Mouse (Mus musculus) spleen, adult 2 months (tissue): ENCODE results near the gene Pom121l2. TPM values are rescaled to one million over a fixed set of nuclear protein-coding genes. Genes with fewer than 3 reads are reported as not detected.

Source experiments
- DNase-seq, 2 experiments: peaks; one replicate each; pipeline versions ENCODE4 v3.0.0 to v3.0.0-alpha.2; 2012 to 2021; ENCODE audit warnings: low spot score in 2 of 2, low read depth in 1 of 2
- H3K27ac ChIP-seq: fragments of 200-500 bp; 2 replicates; pipeline ENCODE4 v1.5.1; 2012; ENCODE audit warnings: low read length, inconsistent platforms; ENCODE audit not compliant: insufficient read depth
- H3K27me3 ChIP-seq: fragments of 200-500 bp; 2 replicates; pipeline ENCODE4 v1.6.1; 2012; ENCODE audit warnings: mild to moderate bottlenecking, moderate library complexity, low read length, inconsistent platforms; ENCODE audit not compliant: control insufficient read depth, insufficient read depth
- H3K36me3 ChIP-seq: fragments of 200-500 bp; 2 replicates; pipeline ENCODE4 v1.6.1; 2012; ENCODE audit warnings: mild to moderate bottlenecking, low read length, inconsistent platforms; ENCODE audit not compliant: control insufficient read depth, insufficient read depth
- H3K4me1 ChIP-seq: fragments of 200-500 bp; 2 replicates; pipeline ENCODE4 v1.6.1; 2011; ENCODE audit warnings: inconsistent platforms; ENCODE audit not compliant: control insufficient read depth, insufficient read depth, insufficient read length
- H3K4me3 ChIP-seq: fragments of 200-500 bp; 2 replicates; pipeline ENCODE4 v1.5.1; 2011; ENCODE audit warnings: mild to moderate bottlenecking, inconsistent platforms; ENCODE audit not compliant: insufficient read depth, insufficient read length; ENCODE audit errors: extremely low read depth
- CTCF ChIP-seq: fragments of 200-500 bp; IDR thresholded peaks from 2 replicates; pipeline ENCODE4 v1.5.1; 2011; ENCODE audit warnings: mild to moderate bottlenecking, inconsistent platforms; ENCODE audit not compliant: insufficient read depth, insufficient read length, insufficient replicate concordance; ENCODE audit errors: extremely low read depth
- POLR2A ChIP-seq: fragments of 200-500 bp; IDR thresholded peaks from 2 replicates; pipeline ENCODE4 v1.6.1; 2011; ENCODE audit warnings: low read depth, low read length, inconsistent platforms
- WGBS: fragments of 180-500 bp; shearing (Covaris S2); methylation state at CpG from one replicate; pipeline ENCODE4 v1.1.7; 2018; 5-methylcytosine and 5-hydroxymethylcytosine counted together
- polyA plus RNA-seq: library from polyadenylated mRNA; depleted of rRNA; stranded (reverse); fragments of >200 nt; gene quantifications from 2 replicates; pipeline ENCODE4 v1.2.3, GENCODE M21; 2012; rRNA removed

Gene Pom121l2
- polyA plus RNA-seq: not detected in 2 replicates

DNA sequence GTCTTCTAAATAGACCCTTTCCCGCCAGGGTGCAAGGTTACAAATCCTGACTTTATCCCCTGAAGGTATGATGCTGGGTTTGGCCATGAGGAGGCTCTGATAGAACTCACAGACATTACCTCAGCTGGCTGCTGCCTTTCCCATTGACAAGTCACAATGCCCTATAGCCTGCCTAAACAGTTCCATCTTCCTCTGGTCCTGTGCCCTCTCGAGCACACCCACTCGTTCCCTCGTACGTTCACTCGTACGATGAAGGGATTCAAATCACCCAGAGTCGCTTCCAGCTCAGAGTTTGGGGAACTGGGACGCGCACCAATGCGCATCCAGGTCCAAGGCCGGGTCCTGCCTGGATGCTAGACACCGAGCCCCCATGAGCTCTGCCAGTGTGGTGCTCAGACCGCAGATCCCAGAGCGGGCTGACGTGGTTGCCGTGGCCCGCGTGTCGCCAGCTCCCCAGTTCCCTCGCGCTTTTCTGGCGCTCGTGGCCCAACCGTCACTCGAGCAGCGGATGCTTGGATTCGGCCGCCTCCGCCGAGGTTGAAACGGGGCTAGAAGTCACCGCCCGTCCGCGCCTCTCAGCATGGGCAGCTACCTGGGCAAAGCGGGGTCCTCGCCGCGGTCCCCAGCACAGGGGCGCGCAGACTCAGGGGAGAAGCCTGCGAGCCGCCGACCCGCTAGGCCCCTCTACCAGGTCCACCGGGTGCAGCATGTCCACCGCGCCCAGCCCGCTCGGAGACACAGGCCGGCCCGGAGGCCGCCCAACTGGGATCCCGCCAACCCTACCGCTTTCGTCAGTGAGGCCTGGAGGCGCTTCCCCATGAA is at the start of gene Pom121l2:
TSS of gene Pom121l2 (plus strand) at position 214 of the 822 bp plus-strand sequence.
- WGBS: 4% methylated on average over 58 of the region's 58 CpGs
- TF ChIP-seq CTCF (no peak), POLR2A (no peak)
- H3K36me3 ChIP-seq: no peaks in the 10 kb centered on the region
- H3K27ac ChIP-seq: no peak within 1 kb of the TSS
- H3K4me3 ChIP-seq: peak within 1 kb of the TSS; percentile 48; the same call in 1 of the 2 replicates
- DNase-seq: no peak
- peaks cover 11% of the 10 kb centered on the region for H3K4me1 ChIP-seq
- peaks cover 6% of the 10 kb centered on the region for H3K27me3 ChIP-seq

DNA sequence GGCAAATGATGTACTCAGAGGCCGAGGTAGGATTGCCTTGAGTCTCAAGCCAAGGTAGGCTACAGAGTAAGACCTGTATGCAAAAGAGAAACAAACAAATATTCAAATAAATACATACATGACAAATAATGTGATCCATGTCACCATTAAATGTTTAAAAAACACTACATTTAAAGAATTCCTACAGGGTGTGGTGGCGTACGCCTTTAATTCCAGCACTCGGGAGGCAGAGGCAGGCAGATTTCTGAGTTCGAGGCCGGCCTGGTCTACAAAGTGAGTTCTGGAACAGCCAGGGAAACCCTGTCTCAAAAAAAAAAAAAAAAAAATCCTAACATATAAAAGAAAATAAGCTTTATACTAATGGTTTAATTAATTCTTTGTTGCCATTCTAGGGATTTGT is 49.3 kb upstream of the Pom121l2 start:
- no peak for DNase-seq
- H3K36me3 ChIP-seq: no peaks in the 10 kb centered on the region
- no peak overlapping the region for H3K27ac ChIP-seq
- 90% methylated on average over 6 of the region's 6 CpGs for WGBS
- no peak overlapping the region for H3K4me3 ChIP-seq
- H3K4me1 ChIP-seq: peaks cover 2% of the 10 kb centered on the region; the same call in 1 of the 2 replicates
- no peak for TF ChIP-seq CTCF
- no peak for TF ChIP-seq POLR2A
- H3K27me3 ChIP-seq: no peaks in the 10 kb centered on the region

DNA sequence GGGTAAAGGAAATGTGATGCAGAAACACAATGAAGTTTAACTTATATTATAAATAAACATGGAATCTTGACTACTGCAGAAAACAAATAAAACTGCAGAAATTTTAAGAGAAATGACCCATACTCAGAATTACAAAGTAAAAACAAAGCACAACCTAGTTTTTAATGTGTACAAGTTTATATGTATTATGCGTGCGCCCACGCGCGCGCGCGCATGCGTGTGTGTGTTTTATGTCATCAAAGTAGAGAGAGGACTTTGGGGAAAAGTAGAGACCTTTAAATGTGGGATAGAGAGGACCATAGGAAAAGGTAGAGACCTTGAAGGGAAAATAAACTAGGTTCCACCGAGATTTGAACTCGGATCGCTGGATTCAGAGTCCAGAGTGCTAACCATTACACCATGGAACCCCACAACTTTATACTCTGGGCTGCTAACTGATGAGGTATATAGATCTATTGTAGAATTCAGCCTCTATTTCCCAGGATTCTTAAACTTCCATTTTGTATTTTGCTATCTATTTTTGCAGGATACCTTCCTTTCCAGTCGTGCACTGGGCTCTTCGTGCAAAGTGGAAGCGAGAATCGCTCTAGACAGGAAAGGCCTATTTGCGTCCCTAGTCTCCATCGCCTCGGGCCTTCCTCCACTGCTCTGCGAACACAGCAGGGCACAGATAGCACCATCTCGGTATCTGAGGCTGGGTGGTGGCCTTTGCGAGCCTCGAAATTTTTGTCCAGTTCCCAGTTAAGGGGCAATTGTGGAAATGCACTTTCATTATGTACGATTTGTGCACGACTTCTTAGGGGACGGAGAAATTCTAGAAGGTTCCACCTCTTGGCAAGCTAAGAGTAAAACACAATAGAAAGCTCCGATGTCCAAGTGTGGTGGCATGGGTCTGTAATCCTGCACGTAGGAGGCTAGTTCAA is 47.1 kb upstream of the Pom121l2 start:
- no peaks in the 10 kb centered on the region for H3K27me3 ChIP-seq
- DNase-seq: no peak
- H3K4me1 ChIP-seq: peaks cover 2% of the 10 kb centered on the region; the same call in 1 of the 2 replicates
- no peak overlapping the region for H3K4me3 ChIP-seq
- H3K36me3 ChIP-seq: no peaks in the 10 kb centered on the region
- TF ChIP-seq POLR2A (no peak), CTCF (no peak)
- 83% methylated on average over 28 of the region's 28 CpGs for WGBS
- H3K27ac ChIP-seq: no peak overlapping the region

DNA sequence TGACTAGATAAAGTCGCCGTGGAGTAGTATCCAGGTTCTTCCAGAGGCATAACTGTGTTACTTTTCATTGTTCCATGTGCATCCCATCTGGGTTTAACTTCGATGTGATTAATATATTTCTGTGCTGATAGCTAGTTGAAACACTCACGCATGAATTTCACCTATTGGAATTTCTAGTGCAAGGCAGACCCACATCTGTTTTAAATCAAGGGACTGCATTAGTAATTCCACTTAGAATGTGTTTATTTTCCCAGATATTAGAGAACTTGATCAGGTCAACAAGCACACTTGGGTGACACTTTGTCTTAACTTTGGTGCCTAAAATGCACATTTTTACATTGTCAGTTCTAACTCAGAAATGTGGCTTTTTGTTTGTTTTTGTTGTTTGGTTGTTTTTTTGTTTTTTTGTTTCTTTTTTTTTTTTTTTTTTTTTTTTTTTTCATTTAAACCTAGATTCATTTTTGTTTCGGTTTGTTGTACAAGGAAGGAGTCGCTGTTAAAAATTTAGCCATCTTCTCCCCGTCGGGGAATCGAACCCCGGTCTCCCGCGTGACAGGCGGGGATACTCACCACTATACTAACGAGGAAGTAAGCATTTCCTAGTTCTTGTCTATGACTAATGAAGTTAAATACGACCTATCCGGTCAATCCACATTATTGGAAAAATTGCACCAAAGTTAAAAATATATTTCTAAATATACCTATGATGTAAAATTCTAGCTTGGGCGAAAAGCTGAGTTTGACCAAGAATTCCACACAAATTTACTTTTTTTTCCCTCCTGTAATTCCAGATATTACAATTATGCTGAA is 45.8 kb upstream of the Pom121l2 start:
- WGBS: 27% methylated on average over 17 of the region's 17 CpGs
- no peak overlapping the region for H3K4me3 ChIP-seq
- peak in 1 of 2 experiments; percentile 56 for DNase-seq

DNA sequence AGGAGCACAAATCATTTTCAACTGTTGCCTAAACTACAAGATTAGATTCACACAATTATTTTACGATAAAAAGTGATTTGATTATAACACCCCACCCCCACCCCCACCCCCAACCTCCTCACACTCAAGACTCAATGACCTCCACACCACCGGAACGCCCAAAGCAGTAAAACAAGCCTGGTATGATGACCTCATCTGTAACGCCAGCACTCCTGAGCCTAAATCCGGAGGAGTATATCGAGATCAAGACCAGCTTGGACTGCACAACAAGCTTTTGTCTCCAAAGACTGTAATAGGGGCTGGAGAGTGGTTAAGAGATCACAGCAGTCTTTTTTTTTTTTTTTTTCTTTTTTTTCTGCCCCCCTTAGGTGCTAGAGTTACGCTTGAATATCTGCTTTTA is 45.2 kb upstream of the Pom121l2 start:
- Histone ChIP-seq H3K27me3 (no peaks in the 10 kb centered on the region), H3K27ac (no peak overlapping the region), H3K4me1 (peaks cover 2% of the 10 kb centered on the region; the same call in 1 of the 2 replicates), H3K36me3 (no peaks in the 10 kb centered on the region), H3K4me3 (no peak overlapping the region)
- TF ChIP-seq CTCF: no peak
- no peak for TF ChIP-seq POLR2A
- 40% methylated on average over 7 of the region's 7 CpGs for WGBS
- DNase-seq: no peak

More for the DNA sequence above, 45.8 kb upstream of the Pom121l2 start:
- H3K27ac ChIP-seq: no peak overlapping the region
- H3K4me1 ChIP-seq: peaks cover 2% of the 10 kb centered on the region; the same call in 1 of the 2 replicates
- no peaks in the 10 kb centered on the region for H3K27me3 ChIP-seq
- H3K36me3 ChIP-seq: no peaks in the 10 kb centered on the region
- TF ChIP-seq POLR2A: no peak
- no peak for TF ChIP-seq CTCF

DNA sequence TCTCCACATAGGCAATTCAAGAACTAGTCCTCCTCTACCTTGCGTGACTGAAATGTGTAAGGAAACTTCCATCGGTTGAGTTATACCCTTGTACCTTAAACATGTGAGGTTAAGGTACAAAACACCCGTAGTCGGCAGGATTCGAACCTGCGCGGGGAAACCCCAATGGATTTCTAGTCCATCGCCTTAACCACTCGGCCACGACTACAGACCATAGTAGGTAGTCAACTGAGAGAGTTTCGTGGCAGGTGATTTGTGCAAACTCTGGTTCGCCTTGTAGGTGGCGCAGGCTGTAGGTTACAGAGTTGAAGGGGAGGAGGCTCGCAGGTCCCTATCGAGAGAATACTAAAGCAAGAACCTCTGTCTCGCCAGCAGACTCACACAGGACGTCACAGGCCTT is 44.0 kb upstream of the Pom121l2 start:
- no peaks in the 10 kb centered on the region for H3K27me3 ChIP-seq
- 0 out of 2 replicates have a peak overlapping the region, but pooled peaks have one; percentile 1 for H3K4me3 ChIP-seq
- peak in 1 of 2 experiments; percentile 66 for DNase-seq
- H3K27ac ChIP-seq: no peak overlapping the region
- H3K4me1 ChIP-seq: peaks cover 2% of the 10 kb centered on the region; the same call in 1 of the 2 replicates
- TF ChIP-seq POLR2A (no peak), CTCF (no peak)
- 29% methylated on average over 17 of the region's 17 CpGs for WGBS
- H3K36me3 ChIP-seq: no peaks in the 10 kb centered on the region
